Mouse (Mus musculus) liver, adult (tissue): ENCODE results near the gene Gas2.

ENCODE experiments used
- GATA4 ChIP-seq: IDR thresholded peaks from 2 replicates; pipeline ENCODE4 v1.6.1; 2014; ENCODE audit warnings: mild to moderate bottlenecking, low read length; ENCODE audit not compliant: insufficient replicate concordance

Gene Gas2

DNA sequence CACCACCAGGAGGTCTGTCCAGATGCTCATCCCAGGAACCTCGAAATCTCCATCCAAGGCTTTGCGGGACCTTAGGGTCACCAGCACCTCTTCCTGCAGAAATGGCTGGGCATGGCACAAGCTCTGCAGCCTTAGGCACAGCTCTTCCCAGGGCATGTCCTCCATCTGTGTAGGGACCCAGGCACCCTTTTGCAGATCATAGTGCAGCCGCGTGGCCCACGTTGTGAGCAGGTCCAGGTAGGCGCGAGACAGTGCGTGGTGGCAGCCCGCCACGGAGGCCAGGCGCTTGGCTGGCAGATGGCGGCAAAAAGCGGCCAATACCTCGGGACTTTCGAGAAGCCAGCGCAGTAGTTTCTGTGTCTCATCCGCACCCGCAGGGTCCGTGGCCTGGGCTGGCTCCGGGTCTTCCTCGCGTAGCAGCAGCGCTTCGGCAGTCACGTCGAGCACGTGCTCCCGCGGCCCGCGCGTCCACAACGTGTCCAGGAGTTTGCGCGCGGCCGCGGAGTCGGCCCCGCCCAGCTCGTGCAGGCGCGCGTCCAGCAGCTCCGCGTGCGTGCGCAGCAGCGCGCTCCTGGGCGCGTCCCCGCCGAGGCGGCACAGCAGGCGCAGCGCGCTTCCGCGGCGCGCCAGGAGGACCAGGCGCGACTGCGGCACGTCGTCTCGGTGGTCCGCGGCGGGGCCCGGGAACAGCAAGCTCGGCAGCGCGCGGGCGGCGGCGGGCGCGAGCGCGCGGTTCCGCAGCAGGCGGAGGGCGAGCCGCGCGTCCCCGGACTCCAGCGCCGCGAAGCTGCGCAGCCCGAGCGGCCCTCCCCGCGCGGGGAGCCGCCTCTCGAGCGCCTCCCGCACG lies at the start of gene Gas2:
Gene Gas2 (plus strand): TSS at position 766 of the 847 bp plus-strand sequence.
- TF ChIP-seq GATA4 = no peak

DNA sequence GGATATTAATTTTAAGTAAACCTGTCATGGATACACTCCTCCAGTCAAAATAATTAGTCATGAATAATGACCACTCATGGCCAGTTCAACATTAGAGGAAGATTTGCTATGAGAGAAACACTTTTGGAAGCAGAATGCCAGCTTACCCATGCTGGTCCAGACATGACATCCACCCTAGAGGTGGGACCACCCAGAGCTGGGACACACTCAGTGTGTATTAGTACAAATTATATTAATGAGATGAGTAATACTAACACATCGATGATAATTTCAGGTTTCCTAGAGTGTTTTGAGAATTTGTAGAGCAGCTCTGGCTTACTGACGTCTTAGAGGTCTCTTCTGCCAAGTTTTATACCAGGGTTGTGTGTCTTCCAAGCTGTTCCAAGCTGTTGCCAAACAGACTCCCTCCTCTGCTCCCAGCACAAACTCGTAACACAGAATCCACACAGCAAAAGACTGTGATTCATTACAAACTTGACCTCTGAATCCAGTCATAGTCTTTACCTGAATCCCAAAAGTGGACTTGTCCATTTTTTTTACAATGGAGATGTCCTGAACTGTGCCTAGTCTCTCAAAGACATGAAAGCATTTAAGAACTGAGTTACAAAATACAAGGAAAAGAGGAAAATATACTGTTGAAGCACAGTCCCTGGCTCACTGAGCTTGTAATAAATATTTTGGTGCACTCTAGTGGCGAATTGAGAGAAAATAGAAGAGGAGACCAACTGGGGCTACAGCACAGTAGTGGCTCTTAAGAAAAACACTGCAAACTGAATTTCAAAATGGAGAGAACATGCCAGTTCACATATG lies 46.1 kb upstream of the Gas2 start:
- TF ChIP-seq GATA4 = no peak

DNA sequence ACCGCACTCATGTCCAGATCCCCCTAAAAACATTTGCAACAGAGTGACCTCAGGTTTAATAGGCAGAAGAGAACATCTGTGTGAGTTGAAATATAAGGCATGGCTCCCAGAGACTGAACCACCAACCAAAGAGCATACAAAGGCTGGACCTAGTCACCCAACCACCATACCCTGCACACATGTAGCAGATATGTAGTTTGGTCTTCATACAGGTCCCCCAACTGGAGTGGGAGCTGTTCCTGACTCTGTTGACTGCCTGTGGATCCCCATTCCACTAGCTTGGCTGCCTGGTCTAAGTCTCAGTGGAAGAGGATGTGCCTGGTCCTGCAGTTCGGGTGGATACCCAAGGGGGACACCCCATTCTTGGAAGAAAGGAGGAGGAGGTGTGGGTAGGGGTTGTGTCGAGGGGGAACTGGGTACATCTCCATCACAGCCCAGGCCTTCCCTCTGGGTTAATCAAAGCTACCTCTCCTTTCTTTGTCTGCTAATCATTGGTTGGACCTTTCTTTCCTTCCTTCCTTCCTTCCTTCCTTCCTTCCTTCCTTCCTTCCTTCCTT lies 45.5 kb upstream of the Gas2 start:
- TF ChIP-seq GATA4 = no peak

DNA sequence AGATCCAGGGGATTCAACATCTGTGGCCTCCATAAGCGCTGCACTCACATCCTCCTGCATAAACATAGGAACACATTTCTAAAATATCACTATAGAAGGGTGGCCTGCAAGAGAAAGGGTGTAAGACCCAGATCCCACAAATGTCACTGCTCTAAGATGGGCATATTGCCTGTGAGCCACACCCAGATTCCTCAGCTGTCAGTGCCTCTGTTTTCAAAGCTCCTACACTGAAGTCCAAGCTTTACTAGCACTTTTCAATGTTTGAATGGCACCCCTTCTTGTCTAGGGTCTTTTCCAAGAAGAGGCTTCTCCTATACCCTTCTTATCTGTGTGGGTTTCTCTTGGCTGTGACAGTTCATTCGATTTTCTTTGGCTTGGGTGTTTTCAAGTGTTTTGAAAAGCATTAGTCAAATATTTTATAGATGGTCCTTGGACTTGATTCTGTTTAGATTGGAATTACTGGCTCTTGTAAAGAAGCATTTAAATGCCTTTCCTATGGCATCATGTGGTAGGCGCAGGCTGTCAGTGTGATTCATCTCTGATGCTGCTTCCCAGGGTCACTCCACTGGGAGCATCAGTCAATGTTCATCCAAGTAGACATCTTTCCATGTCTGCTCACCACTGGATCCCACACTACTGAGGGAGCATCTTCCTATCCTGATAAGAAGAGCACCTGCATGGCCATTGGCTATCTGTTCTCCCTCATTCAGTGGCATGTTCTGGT lies 43.4 kb upstream of the Gas2 start:
- no peak for TF ChIP-seq GATA4

DNA sequence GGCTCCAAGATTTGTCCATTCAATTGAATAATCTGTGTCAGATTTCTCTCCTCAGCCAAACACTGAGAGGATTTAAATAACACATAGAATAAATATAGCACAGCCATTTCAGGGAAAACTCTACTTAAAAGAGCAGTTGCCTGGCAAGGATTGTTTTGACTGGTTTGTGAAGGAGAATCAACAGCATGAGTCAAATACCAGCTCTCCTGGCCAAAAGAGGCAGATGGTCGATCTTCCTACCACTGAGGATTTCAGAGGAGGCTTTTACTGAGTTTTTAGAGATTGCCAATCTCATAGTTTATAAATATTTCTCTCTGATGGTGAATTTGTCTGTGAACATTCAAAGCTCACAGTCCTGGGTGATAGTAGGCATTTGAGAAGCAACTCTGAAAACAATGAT lies 41.9 kb upstream of the Gas2 start:
- no peak for TF ChIP-seq GATA4

DNA sequence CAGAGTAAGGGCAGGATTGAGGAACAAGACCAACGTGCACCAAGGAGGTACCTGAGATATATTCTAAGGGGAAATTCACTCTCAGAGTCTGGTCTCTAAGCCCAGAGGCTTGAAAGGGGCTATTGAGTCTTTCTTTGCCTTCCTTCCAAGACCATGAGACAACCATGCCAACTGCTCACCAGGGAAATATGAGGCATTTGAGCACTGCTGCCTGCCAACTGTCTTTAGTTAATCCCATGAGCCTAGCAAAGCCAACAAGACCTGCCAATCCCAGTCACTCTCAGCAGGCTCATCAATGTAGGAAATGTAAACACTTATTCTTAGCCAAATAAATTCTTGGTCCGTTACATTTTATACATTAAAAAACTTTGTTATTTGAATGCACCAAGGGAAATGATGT lies 40.3 kb upstream of the Gas2 start:
- no peak for TF ChIP-seq GATA4

DNA sequence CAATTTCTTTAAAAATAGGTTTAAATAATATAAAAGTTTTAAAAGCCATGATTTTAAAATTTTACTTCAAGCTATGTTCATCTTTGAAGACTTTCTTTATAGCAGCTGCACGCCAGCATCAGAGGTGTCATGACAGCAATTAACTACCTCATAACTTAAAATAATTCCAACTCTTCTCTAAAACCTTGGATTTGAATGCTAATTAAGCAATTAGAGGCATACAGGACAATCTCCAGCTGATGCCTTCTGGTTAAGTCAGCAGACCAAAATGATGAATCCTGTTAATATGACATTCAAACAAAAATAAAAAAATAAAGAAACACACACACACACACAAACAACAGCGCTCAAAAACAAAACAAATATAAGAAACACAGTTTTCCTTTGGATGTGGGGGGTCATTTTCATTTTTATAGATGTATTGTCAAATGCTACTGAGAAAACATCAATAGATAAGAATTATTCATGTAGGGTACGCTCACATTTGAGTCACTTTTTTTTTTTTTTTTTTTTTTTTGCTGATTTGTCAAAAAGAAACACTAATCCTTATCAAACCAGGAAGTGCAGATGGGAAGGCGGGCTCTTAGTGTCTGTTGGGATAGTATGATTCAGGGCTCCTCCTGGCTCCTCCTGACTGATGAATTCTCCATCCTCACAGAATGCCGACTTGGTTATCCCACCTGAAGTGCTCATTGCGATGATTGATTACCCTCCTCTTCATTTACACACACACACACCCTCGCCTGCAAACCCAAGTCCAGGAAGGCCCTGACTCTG lies 38.1 kb upstream of the Gas2 start:
- TF ChIP-seq GATA4 = no peak

DNA sequence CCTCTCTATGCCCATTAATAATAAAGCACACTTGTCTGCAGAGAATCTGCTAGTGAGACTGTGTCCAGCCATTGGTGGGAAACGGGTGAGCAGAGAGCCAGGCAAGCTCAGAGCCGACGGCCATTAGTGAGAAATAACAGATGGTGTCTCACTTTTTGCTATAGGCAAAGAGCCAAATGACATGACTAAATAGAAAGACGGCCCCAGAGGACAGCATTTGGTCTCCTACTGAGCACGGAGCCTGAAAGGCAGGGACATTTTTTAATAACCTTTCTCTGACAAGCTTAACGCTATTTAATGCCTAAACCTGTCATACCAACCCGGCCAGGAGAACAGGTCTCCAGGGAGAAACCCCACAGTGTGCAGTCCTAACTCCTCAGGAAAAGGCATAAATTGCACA lies 29.9 kb upstream of the Gas2 start:
- TF ChIP-seq GATA4 = no peak

DNA sequence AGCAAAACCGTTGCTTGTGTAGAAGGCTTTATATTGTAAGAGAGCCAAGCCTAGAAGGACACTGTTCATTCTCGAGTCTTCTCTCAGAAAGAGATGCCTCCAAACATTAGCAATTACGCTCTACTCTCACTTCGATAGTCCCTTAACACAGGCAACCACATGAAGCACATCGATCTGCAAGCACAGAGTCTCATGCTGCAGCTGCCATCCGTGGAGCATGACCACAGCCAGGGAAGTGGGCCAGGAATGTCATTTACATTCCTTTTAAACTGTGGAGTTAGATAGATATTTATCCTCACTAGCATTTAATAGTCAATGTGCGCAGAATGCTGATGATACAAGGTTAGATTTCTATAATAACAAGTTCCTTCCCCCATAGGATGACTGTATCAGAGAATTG lies 21.3 kb upstream of the Gas2 start:
- no peak for TF ChIP-seq GATA4

DNA sequence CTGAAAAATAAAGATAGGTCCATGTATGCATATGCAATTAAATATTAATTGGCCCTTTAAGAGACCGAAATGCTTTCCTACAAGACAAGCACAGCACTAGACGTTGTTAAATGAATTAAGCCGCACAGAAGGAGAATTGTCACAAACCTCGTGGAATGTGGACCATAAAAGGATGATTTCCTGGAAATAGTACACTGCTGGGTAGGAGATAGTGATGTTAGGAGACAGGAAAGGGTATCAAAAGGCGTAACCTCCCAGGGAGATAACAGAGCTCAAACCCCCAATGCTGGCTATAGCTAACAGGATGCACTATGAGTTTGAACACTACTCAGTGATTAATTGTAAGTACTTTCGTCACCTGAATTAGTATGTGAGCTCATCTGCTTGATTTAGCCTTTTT lies 10.9 kb upstream of the Gas2 start:
- no peak for TF ChIP-seq GATA4

DNA sequence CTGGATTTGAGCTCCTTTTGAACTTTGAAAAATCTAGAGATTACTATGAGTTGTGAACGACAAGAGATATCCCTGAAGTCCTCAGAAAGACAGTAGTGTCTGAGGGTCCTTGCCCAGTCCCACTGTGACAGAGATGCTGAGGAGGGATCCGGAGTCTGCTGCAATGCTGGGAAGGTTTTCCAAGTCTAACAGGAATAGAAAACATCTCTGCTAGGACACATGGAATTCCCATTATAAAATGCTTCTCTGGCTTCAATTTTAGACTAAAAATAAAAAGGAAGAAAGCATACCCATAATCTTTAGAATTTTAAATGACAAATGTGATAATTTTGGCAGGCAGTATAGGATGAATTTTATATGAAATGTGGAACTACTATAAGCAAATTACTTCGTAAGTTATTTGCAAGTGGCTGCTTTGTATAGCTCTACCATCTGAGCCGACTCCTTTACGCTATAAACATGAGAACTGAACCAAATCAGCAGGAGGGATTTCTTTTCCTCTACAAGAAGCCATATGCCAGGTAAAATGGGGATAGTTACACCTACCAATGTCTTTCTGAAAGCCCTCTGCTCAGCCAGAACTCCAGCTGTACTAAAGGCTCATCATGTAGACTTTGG lies 9.8 kb upstream of the Gas2 start:
- no peak for TF ChIP-seq GATA4

DNA sequence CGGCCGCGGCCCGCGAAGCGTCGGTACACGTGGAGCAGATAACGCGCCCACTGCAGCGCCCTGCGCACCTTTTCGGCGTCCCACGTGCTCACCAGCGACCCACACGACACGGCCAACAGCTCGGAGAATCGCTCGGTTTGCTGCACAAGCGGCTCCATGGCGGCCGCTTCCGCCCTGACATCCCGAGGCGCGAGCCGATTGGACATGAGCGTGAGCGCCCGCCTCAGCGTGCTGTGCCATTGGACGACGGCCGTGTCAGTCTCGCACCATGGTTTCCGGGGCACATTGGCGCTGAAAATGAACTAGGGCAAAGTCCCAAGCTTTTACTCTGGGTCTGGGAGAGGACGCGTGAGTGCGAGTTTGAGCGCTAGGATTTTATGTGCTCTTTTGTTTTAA lies 280 bp downstream of the Gas2 start, which contains the start of gene Fancf:
Gene Fancf (minus strand): TSS at position 171 of the 396 bp plus-strand sequence.
- no peak for TF ChIP-seq GATA4

DNA sequence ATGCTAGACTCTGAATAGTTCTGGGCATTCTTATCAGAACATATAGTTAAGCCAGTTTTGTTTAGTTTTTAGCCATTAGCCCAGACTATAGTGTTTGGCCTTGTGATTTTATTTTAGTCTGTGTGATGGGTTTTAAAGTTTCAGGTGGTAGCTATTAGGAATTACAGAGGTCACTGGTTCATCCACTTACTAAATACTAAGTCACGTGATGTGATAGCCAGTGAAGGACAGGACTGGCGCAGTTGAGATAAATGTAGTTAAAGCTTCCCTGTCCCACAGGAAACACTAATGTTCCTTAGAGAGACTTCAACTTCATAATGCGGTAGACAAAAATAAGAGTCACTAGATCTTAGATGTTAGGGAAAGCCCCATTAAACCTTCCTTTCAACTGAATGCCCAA lies 1.0 kb downstream of the Gas2 start:
- TF ChIP-seq GATA4 = no peak

DNA sequence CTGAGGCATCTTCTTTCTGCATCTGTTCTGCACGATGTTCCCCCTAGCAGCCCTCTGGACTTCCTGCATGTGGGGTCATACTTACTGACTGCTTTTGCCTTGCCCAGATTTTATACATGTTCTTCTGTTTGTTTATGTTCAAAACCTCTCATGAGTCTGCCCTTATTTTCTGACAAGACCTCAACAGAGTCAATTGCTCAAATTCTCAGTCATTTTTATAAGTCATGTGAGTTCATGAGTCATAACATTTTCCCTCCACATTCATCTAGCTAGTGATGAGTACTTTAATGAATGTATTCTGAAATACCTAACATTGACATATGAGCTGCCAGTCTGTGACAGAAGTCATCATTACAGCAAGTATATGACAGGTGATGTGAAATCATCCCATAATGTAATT lies 3.5 kb downstream of the Gas2 start:
- TF ChIP-seq GATA4 = no peak
